Mouse (Mus musculus): ENCODE data around the gene Itgax. TPM values are rescaled to one million over a fixed set of nuclear protein-coding genes. Genes with fewer than 3 reads are reported as not detected.

Gene Itgax
- total and polyA plus RNA-seq, 3 experiments: 0.23 to 1.2 (median 0.37) TPM

GRCm38 (mm10) chr7:128105246-128105645 is 24.1 kb upstream of the Itgax start:
- TF ChIP-seq EP300 (IDR thresholded peaks at IDR 0.05; ENCODE audit: insufficient read depth, low read depth, low read length) (no peak), POLR2A (IDR thresholded peaks at IDR 0.05; ENCODE audit: insufficient read depth, low read depth, low read length) (no peak), CTCF (IDR thresholded peaks at IDR 0.05) (peak; percentile 36)
- intact Hi-C loops (cut with DNase I): no loop called here
- Histone ChIP-seq H3K27me3 (ENCODE audit: control insufficient read depth, insufficient read depth, low read length) (no peaks in the 10 kb centered on the region), H3K4me3 (no peak overlapping the region), H3K79me2 (replicated peaks; ENCODE audit: control insufficient read depth, insufficient read depth, low read length) (no peaks in the 10 kb centered on the region), H3K27ac (no peak overlapping the region), H3K9ac (ENCODE audit: low read depth, low read length) (no peak overlapping the region), H3K36me3 (ENCODE audit: control insufficient read depth, insufficient read depth, low read length) (no peaks in the 10 kb centered on the region), H3K4me1 (ENCODE audit: control insufficient read depth, insufficient read depth, low read length) (no peaks in the 10 kb centered on the region)
- DNase-seq: no peak
- WGBS: 42% methylated on average over 4 of the region's 4 CpGs

GRCm38 (mm10) chr7:128107462-128107861 is 21.9 kb upstream of the Itgax start:
- WGBS: 85% methylated on average over 7 of the region's 7 CpGs
- H3K36me3 ChIP-seq (ENCODE audit: control insufficient read depth, insufficient read depth, low read length): no peaks in the 10 kb centered on the region
- no peaks in the 10 kb centered on the region for H3K27me3 ChIP-seq (ENCODE audit: control insufficient read depth, insufficient read depth, low read length)
- no peaks in the 10 kb centered on the region for H3K79me2 ChIP-seq (replicated peaks; ENCODE audit: control insufficient read depth, insufficient read depth, low read length)
- H3K9ac ChIP-seq (ENCODE audit: low read depth, low read length): no peak overlapping the region
- TF ChIP-seq POLR2A (IDR thresholded peaks at IDR 0.05; ENCODE audit: insufficient read depth, low read depth, low read length): no peak
- TF ChIP-seq EP300 (IDR thresholded peaks at IDR 0.05; ENCODE audit: insufficient read depth, low read depth, low read length): no peak
- TF ChIP-seq CTCF (IDR thresholded peaks at IDR 0.05): no peak
- no peak overlapping the region for H3K27ac ChIP-seq
- no peaks in the 10 kb centered on the region for H3K4me1 ChIP-seq (ENCODE audit: control insufficient read depth, insufficient read depth, low read length)
- no peak overlapping the region for H3K4me3 ChIP-seq
- no peak for DNase-seq
- intact Hi-C loops (cut with DNase I): no loop called here

GRCm38 (mm10) chr7:128110314-128110713 is 19.0 kb upstream of the Itgax start:
- Histone ChIP-seq H3K27ac (no peak overlapping the region), H3K27me3 (ENCODE audit: control insufficient read depth, insufficient read depth, low read length) (no peaks in the 10 kb centered on the region), H3K79me2 (replicated peaks; ENCODE audit: control insufficient read depth, insufficient read depth, low read length) (no peaks in the 10 kb centered on the region), H3K4me3 (no peak overlapping the region), H3K9ac (ENCODE audit: low read depth, low read length) (no peak overlapping the region), H3K36me3 (ENCODE audit: control insufficient read depth, insufficient read depth, low read length) (no peaks in the 10 kb centered on the region), H3K4me1 (ENCODE audit: control insufficient read depth, insufficient read depth, low read length) (no peaks in the 10 kb centered on the region)
- DNase-seq: no peak
- no peak for TF ChIP-seq CTCF (IDR thresholded peaks at IDR 0.05)
- no peak for TF ChIP-seq EP300 (IDR thresholded peaks at IDR 0.05; ENCODE audit: insufficient read depth, low read depth, low read length)
- no peak for TF ChIP-seq POLR2A (IDR thresholded peaks at IDR 0.05; ENCODE audit: insufficient read depth, low read depth, low read length)
- intact Hi-C loops (cut with DNase I): no loop called here
- 56% methylated on average over 2 of the region's 2 CpGs for WGBS

- TF ChIP-seq EP300 (IDR thresholded peaks at IDR 0.05; ENCODE audit: insufficient read depth, low read depth, low read length): no peak
- TF ChIP-seq POLR2A (IDR thresholded peaks at IDR 0.05; ENCODE audit: insufficient read depth, low read depth, low read length): no peak
- no peak for TF ChIP-seq CTCF (IDR thresholded peaks at IDR 0.05)
- Histone ChIP-seq H3K4me3 (no peak overlapping the region), H3K36me3 (ENCODE audit: control insufficient read depth, insufficient read depth, low read length) (no peaks in the 10 kb centered on the region), H3K27me3 (ENCODE audit: control insufficient read depth, insufficient read depth, low read length) (no peaks in the 10 kb centered on the region), H3K9ac (ENCODE audit: low read depth, low read length) (no peak overlapping the region), H3K4me1 (ENCODE audit: control insufficient read depth, insufficient read depth, low read length) (no peaks in the 10 kb centered on the region), H3K79me2 (replicated peaks; ENCODE audit: control insufficient read depth, insufficient read depth, low read length) (no peaks in the 10 kb centered on the region), H3K27ac (no peak overlapping the region)
- WGBS: 89% methylated on average over 11 of the region's 11 CpGs
- intact Hi-C loops (cut with DNase I): no loop called here
- DNase-seq: no peak
These were observed 17.2 kb upstream of the Itgax start for GRCm38 (mm10) chr7:128112131-128112530.

GRCm38 (mm10) chr7:128114371-128115105 is 14.8 kb upstream of the Itgax start:
- intact Hi-C loops (cut with DNase I): no loop called here
- no peak overlapping the region for H3K4me3 ChIP-seq
- H3K4me1 ChIP-seq (ENCODE audit: control insufficient read depth, insufficient read depth, low read length): no peaks in the 10 kb centered on the region
- H3K36me3 ChIP-seq (ENCODE audit: control insufficient read depth, insufficient read depth, low read length): no peaks in the 10 kb centered on the region
- TF ChIP-seq EP300 (IDR thresholded peaks at IDR 0.05; ENCODE audit: insufficient read depth, low read depth, low read length): no peak
- no peak for TF ChIP-seq POLR2A (IDR thresholded peaks at IDR 0.05; ENCODE audit: insufficient read depth, low read depth, low read length)
- no peak for TF ChIP-seq CTCF (IDR thresholded peaks at IDR 0.05)
- DNase-seq: no peak
- no peak overlapping the region for H3K9ac ChIP-seq (ENCODE audit: low read depth, low read length)
- no peaks in the 10 kb centered on the region for H3K79me2 ChIP-seq (replicated peaks; ENCODE audit: control insufficient read depth, insufficient read depth, low read length)
- H3K27me3 ChIP-seq (ENCODE audit: control insufficient read depth, insufficient read depth, low read length): no peaks in the 10 kb centered on the region
- 90% methylated on average over 11 of the region's 11 CpGs for WGBS
- no peak overlapping the region for H3K27ac ChIP-seq

- TF ChIP-seq EP300 (IDR thresholded peaks at IDR 0.05; ENCODE audit: insufficient read depth, low read depth, low read length): no peak
- no peak for TF ChIP-seq POLR2A (IDR thresholded peaks at IDR 0.05; ENCODE audit: insufficient read depth, low read depth, low read length)
- no peak for TF ChIP-seq CTCF (IDR thresholded peaks at IDR 0.05)
- Histone ChIP-seq H3K27me3 (ENCODE audit: control insufficient read depth, insufficient read depth, low read length) (no peaks in the 10 kb centered on the region), H3K27ac (no peak overlapping the region), H3K9ac (ENCODE audit: low read depth, low read length) (no peak overlapping the region), H3K4me1 (ENCODE audit: control insufficient read depth, insufficient read depth, low read length) (no peaks in the 10 kb centered on the region), H3K79me2 (replicated peaks; ENCODE audit: control insufficient read depth, insufficient read depth, low read length) (no peaks in the 10 kb centered on the region), H3K36me3 (ENCODE audit: control insufficient read depth, insufficient read depth, low read length) (no peaks in the 10 kb centered on the region), H3K4me3 (no peak overlapping the region)
- no peak for DNase-seq
- WGBS: 63% methylated on average over 5 of the region's 5 CpGs
- intact Hi-C loops (cut with DNase I): no loop called here
These were observed 14.0 kb upstream of the Itgax start for GRCm38 (mm10) chr7:128115211-128115958.

Data from heart, adult 2 months (tissue).